Mouse (Mus musculus) lung, postnatal 0 days (tissue): Measurements from ENCODE around the gene E130218I03Rik. TPM values are rescaled to one million over a fixed set of nuclear protein-coding genes. Genes with fewer than 3 reads are reported as not detected.

ENCODE experiments used
- ATAC-seq: fragments of 200-750 bp; cut with Nextera tagmentation; 2 replicates; pipeline ENCODE4 v1.8.0; 2017; ENCODE audit warnings: moderate library complexity
- DNase-seq: peaks from one replicate; pipeline ENCODE4 v3.0.0-alpha.2; 2016; ENCODE audit warnings: low spot score
- H3K27ac ChIP-seq: fragments of 300-500 bp; sonication (generic); 2 replicates; pipeline ENCODE4 v1.5.1; 2014; ENCODE audit warnings: antibody characterized with exemption, mild to moderate bottlenecking, low read length, mixed read lengths
- H3K27me3 ChIP-seq: fragments of 300-500 bp; sonication (generic); replicated peaks from 2 replicates; pipeline ENCODE4 v1.6.1; 2014; ENCODE audit warnings: low read length, mixed read lengths; ENCODE audit not compliant: insufficient read depth
- H3K36me3 ChIP-seq: fragments of 300-500 bp; sonication (generic); 2 replicates; pipeline ENCODE4 v1.6.1; 2014; ENCODE audit warnings: low read length, mixed read lengths; ENCODE audit not compliant: insufficient read depth
- H3K4me1 ChIP-seq: fragments of 300-500 bp; sonication (generic); 2 replicates; pipeline ENCODE4 v1.6.1; 2014; ENCODE audit warnings: antibody characterized with exemption, low read depth, low read length, mixed read lengths; ENCODE audit not compliant: insufficient read depth
- H3K4me2 ChIP-seq: fragments of 300-500 bp; sonication (generic); replicated peaks from 2 replicates; pipeline ENCODE4 v1.6.1; 2014; ENCODE audit warnings: low read depth, mild to moderate bottlenecking, low read length, moderate library complexity, mixed read lengths
- H3K4me3 ChIP-seq: fragments of 300-500 bp; sonication (generic); 2 replicates; pipeline ENCODE4 v1.5.1; 2014; ENCODE audit warnings: low read depth, low read length
- H3K9ac ChIP-seq: fragments of 300-500 bp; sonication (generic); replicated peaks from 2 replicates; pipeline ENCODE4 v1.6.1; 2014; ENCODE audit warnings: low read depth, mild to moderate bottlenecking
- H3K9me3 ChIP-seq: fragments of 300-500 bp; sonication (generic); 2 replicates; pipeline ENCODE4 v1.6.1; 2016; ENCODE audit warnings: low read length, mixed read lengths
- CTCF ChIP-seq: IDR thresholded peaks from 2 replicates; pipeline ENCODE4 v1.5.1; 2016; ENCODE audit warnings: antibody characterized with exemption, mild to moderate bottlenecking
- EP300 ChIP-seq: IDR thresholded peaks from 2 replicates; pipeline ENCODE4 v1.6.1; 2016; ENCODE audit warnings: antibody characterized with exemption, mild to moderate bottlenecking, control low read depth
- WGBS: fragments of 180-500 bp; shearing (Covaris S2); extraction: QIAGEN DNeasy Blood & Tissue Kit; methylation state at CpG from one replicate; pipeline ENCODE4 v1.1.7; 2014; 5-methylcytosine and 5-hydroxymethylcytosine counted together
- polyA plus RNA-seq: library from polyadenylated mRNA; unstranded; fragments of >200 nt; fragmentation: Nextera tagmentation; extraction: Ambion mirVana; gene quantifications from 2 replicates; pipeline ENCODE4 v1.2.1, GENCODE M21; 2015

The E130218I03Rik gene
- polyA plus RNA-seq, 1 experiment from 2014 or later, result not detected

GRCm38 (mm10) chr4:134251241-134252130, 8.0 kb downstream of the E130218I03Rik start:
- ATAC-seq, result no peak
- H3K27ac ChIP-seq, result peak overlapping the region; percentile 38
- no peaks in the 10 kb centered on the region for H3K36me3 ChIP-seq
- TF ChIP-seq EP300 (no peak), CTCF (no peak)
- H3K9me3 ChIP-seq, result no peaks in the 10 kb centered on the region
- H3K4me3 ChIP-seq, result peak overlapping the region; percentile 43
- peaks cover 24% of the 10 kb centered on the region for H3K27me3 ChIP-seq
- WGBS, result 1% methylated on average over 86 of the region's 91 CpGs
- H3K4me1 ChIP-seq, result peaks cover 20% of the 10 kb centered on the region
- peak overlapping the region; percentile 84 for H3K4me2 ChIP-seq
- H3K9ac ChIP-seq, result no peak overlapping the region
- no peak for DNase-seq

DNA sequence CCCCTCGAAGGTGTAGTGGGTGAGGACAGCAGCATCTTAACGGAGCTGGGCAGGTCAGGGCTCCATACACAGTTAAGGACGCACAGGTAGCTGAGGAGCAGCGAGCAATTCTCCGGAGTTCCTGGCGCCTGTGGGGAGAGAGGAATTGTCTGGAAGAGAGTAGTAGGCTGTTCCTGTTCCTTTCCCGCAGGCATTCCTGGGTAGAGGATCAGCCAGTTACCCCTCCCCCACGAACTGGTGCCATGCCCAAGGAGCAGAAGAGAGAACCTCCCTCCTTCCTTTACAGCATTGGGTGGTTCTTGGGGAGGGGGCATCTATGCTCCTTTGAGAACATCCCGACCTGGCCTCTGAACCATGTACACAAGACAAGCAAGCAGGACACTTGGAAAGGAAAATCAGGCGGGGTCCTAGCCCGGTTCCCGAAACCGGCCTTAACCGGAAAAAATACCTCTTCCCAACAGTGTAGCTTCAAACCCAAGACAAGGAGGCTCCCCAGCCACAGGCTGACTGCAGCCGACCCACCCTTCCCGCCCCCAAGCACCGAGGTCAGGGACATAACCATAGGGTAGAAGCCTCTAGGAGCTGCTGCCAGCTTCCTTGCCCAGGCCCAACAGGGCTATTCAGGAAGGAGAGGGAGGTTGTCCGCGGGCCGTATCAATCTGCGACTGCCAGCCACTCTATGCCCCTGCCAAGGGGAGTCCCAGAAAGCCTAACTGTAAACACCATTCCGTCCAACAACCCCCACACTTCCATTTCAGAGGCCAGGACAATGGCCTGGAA, 8.9 kb downstream of the E130218I03Rik start:
- Histone ChIP-seq H3K36me3 (no peaks in the 10 kb centered on the region), H3K27ac (peak overlapping the region; percentile 60), H3K4me2 (peak overlapping the region; percentile 84), H3K4me3 (peak overlapping the region; percentile 43), H3K27me3 (peaks cover 24% of the 10 kb centered on the region), H3K9me3 (no peaks in the 10 kb centered on the region), H3K9ac (no peak overlapping the region), H3K4me1 (peaks cover 20% of the 10 kb centered on the region)
- TF ChIP-seq EP300, result peak; percentile 37; the same call in 1 of the 2 replicates
- no peak for TF ChIP-seq CTCF
- DNase-seq (peak; percentile 44), ATAC-seq (peak; percentile 54)
- 17% methylated on average over 22 of the region's 22 CpGs for WGBS

DNA sequence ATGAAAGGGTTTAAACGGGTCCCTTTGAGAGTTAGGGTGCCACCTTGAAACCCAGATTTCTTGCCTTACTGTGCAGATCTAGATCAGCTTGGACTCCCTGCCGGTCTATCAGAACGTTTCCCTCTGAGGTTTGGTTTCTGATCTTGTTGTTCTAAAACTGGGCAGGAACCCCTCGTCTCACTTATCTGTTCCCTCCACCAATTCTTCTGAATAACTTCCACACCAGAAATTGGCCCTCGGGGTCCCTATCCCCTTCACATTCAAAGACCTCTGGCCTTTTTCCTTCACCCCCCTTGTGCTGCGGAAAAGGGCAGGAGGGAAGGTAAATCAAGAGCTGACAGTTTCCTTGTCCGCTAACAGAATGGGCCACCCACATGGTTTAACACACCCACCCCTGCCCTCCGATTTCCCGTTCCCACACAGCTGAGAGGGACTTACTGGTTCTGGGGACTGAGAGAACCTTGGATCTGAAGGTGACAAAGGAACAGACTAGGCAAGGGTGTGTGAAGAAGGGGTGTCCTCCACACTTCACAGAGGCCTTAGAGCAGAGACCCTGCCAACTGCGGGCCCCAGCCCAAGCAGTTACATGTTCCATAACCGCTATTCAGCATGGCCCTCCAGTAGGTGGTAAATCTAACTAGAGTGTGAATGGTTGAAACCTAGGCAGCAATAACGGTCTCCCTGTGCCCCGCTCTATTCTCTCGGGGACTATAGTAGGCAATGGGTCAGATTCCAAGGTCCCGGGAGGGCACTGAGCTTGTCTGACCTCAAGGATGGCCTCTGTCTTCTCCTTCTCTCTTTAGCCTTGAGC, 9.7 kb downstream of the E130218I03Rik start:
- DNase-seq, result no peak
- Histone ChIP-seq H3K9ac (peak overlapping the region; percentile 23; the same call in 1 of the 2 replicates), H3K27me3 (peaks cover 24% of the 10 kb centered on the region), H3K27ac (peak overlapping the region; percentile 60), H3K36me3 (no peaks in the 10 kb centered on the region), H3K4me1 (peaks cover 20% of the 10 kb centered on the region), H3K9me3 (no peaks in the 10 kb centered on the region), H3K4me3 (peak overlapping the region; percentile 43), H3K4me2 (peak overlapping the region; percentile 84)
- TF ChIP-seq EP300, result no peak
- TF ChIP-seq CTCF, result no peak
- WGBS, result 27% methylated on average over 15 of the region's 15 CpGs
- no peak for ATAC-seq

DNA sequence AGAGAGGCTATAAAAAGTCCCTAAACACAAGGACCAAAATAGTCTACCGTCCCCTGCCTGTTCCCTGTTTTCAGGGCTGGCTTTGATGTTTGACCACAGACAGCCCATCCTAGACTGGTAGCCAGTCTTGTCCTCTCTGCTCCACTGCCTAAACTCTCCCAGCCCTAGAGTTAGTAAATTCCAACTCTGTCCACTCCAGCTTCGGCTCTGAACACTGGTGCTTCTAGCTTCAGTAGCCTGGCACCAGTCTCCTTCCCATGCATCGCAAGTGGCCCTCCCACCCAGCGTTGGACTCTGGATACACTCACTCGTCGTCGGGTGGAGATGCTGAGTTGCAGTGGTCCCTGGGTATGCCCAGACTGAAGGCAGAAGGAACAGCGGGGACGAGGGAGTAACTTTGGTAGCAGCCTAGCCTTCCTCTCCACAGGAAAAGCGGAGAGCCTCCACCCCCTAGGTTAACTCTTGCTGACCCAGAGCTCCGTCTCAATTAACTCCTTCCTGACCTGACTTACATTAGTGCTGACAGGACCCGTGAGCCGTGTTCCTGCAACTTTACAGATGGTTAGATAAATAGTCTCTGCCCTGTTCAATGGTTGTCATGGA, 10.4 kb downstream of the E130218I03Rik start, which contains the start of gene Grrp1:
TSS of gene Grrp1 (minus strand) at position 385 of the 603 bp plus-strand sequence.
- Histone ChIP-seq H3K27me3 (peaks cover 24% of the 10 kb centered on the region), H3K36me3 (no peaks in the 10 kb centered on the region), H3K4me3 (peak within 1 kb of the TSS; percentile 43), H3K9me3 (no peaks in the 10 kb centered on the region), H3K4me1 (peaks cover 20% of the 10 kb centered on the region), H3K9ac (peak within 1 kb of the TSS; percentile 23; the same call in 1 of the 2 replicates), H3K4me2 (peak within 1 kb of the TSS; percentile 84), H3K27ac (peak within 1 kb of the TSS; percentile 60)
- DNase-seq (peak; percentile 45), ATAC-seq (peak; percentile 7; the same call in 1 of the 2 replicates)
- WGBS, result 2% methylated on average over 13 of the region's 13 CpGs
- TF ChIP-seq CTCF, result no peak
- no peak for TF ChIP-seq EP300

- ATAC-seq (no peak), DNase-seq (no peak)
- Histone ChIP-seq H3K4me3 (no peak overlapping the region), H3K9me3 (no peaks in the 10 kb centered on the region), H3K36me3 (no peaks in the 10 kb centered on the region), H3K4me2 (no peak overlapping the region), H3K4me1 (peaks cover 20% of the 10 kb centered on the region), H3K9ac (no peak overlapping the region), H3K27me3 (peaks cover 24% of the 10 kb centered on the region), H3K27ac (no peak overlapping the region)
- WGBS, result 52% methylated on average over 3 of the region's 3 CpGs
- TF ChIP-seq CTCF (no peak), EP300 (no peak)
These were observed 11.4 kb downstream of the E130218I03Rik start for GRCm38 (mm10) chr4:134254835-134255234.
